Mouse (Mus musculus): ENCODE results near the gene Cyp39a1. TPM values are rescaled to one million over a fixed set of nuclear protein-coding genes. Genes with fewer than 3 reads are reported as not detected.

Gene Cyp39a1
- 44.0 TPM for polyA plus RNA-seq (2014; fragmentation: Illumina TruSeq; extraction: RNeasy Lipid Tissue Mini Kit (QIAGEN cat#74804))

DNA sequence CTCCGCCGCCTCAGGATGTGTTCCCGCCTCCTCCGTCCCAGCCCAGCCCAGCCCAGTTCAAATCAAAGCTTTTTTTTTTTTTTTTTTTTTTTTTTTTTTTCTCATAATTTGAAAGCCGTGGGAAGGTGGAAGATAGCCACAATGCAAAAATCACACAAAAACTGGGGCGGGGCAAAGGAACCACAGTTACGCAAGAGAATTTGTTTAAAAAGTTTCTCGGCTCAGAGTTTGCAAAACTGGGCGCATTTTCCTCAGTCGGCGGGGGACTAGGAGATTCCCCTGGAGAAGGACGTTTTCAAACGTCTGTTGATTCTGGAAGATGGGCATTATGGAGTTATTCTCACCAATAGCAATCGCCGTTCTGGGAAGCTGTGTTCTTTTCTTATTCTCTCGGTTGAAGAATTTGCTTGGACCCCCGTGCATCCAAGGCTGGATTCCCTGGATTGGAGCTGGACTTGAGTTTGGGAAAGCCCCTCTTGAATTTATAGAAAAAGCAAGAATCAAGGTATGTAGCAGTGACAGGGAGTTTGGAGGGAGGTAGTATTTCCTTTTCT, at the start of gene Cyp39a1:
Gene Cyp39a1 (plus strand): TSS at position 136 of the 554 bp plus-strand sequence.

DNA sequence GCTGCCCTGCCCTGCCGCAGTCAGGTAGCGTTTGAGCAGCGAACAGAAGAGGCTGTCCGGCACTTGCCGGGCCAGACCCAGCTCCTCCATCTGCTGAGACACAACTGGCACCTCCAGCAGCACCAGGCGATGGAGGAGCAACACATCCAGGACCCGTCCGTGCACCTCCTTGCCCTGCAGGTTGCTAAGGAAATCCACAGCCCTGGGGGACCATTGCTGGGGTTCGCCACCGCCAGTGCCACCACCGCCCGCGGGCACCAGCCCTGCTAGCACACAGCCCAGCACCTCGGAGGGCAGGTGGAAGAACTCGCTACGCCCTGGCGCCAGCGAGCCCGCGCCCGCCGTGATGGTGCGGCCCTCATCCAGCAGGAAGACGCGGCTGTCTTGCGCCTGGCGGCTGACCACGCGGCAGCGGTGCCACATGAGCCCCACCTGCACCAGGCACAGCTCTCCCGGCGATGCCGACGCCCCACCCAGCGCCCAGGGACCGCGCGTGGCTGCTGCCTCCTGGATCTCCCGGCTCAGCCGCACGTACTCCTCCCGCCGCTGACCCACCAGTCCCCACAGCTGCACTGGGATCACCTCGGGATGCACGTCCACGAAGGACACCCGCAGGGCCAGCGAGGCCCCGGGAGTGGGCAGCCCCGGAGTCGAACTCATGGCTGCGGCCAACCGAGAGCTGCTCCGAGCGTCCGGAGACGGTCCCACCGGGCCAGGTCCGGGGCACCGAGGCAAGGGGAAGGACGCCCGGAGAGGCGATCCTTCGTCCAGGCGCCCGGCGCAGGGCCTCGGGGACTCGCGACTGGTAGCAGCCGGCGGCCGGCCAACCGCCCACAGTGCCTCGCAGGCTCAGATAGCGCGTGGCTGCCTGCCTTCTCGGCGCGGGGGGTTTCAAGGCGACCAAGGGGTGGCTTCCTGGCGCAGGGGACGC, 37.5 kb upstream of the Cyp39a1 start, which contains the start of gene Tdrd6:
Gene Tdrd6 (minus strand): TSS at position 804 of the 931 bp plus-strand sequence.

DNA sequence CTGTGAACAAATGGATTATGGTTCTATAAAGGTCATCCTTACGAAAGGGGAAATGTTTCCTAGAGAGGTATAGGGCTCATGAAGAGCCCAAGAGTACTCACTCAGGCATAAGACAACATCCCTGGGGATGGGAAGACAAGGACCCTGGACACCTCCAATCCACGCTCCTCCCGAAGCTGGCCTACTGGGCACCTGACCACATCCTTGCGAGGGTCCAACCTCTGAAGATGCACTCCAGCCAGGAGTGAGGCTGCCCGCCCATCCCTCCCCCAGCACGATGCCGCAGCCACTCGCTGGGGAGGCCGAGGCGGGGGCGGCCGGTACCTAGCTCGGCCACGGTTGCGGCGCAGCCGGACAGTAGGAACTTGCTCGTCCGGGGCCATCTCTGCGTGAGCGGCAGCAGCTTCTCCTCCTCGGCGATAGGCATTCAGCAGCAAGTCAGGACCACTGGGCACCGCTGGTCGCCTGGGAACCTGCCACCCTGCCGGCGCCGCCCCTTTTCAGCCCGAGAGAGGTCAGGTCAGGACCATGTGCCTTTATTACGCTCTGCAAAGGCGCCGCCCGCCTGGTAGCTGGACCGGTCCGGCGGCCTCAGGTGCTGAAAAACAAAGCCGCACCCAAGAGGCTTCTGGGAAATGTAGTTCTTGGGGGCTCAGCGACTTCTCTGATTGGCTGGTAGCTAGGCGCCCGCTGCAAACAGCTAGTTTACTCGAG, 492 bp upstream of the Cyp39a1 start, which contains the start of gene Slc25a27:
Gene Slc25a27 (minus strand): TSS at position 639 of the 714 bp plus-strand sequence.

Other genes with a start within 250 kb of the Cyp39a1 start
- not detected for gene Mep1a, start 164.6 kb upstream of the Cyp39a1 start, polyA plus RNA-seq (2014; fragmentation: Illumina TruSeq; extraction: RNeasy Lipid Tissue Mini Kit (QIAGEN cat#74804))
- gene Ankrd66, start 123.8 kb upstream of the Cyp39a1 start, polyA plus RNA-seq (2014; fragmentation: Illumina TruSeq; extraction: RNeasy Lipid Tissue Mini Kit (QIAGEN cat#74804)): 0.86 TPM
- gene Pla2g7, start 99.3 kb upstream of the Cyp39a1 start, polyA plus RNA-seq (2014; fragmentation: Illumina TruSeq; extraction: RNeasy Lipid Tissue Mini Kit (QIAGEN cat#74804)): 32.9 TPM
- not detected for gene Tdrd6, start 37.1 kb upstream of the Cyp39a1 start, polyA plus RNA-seq (2014; fragmentation: Illumina TruSeq; extraction: RNeasy Lipid Tissue Mini Kit (QIAGEN cat#74804))
- gene Slc25a27, start 211 bp upstream of the Cyp39a1 start, polyA plus RNA-seq (2014; fragmentation: Illumina TruSeq; extraction: RNeasy Lipid Tissue Mini Kit (QIAGEN cat#74804)): 4.1 TPM
- 34.9 TPM for gene Rcan2, start 133.9 kb downstream of the Cyp39a1 start, polyA plus RNA-seq (2014; fragmentation: Illumina TruSeq; extraction: RNeasy Lipid Tissue Mini Kit (QIAGEN cat#74804))